10 mouse cellular contexts compared by ENCODE assay signal in the genomic region with DNA sequence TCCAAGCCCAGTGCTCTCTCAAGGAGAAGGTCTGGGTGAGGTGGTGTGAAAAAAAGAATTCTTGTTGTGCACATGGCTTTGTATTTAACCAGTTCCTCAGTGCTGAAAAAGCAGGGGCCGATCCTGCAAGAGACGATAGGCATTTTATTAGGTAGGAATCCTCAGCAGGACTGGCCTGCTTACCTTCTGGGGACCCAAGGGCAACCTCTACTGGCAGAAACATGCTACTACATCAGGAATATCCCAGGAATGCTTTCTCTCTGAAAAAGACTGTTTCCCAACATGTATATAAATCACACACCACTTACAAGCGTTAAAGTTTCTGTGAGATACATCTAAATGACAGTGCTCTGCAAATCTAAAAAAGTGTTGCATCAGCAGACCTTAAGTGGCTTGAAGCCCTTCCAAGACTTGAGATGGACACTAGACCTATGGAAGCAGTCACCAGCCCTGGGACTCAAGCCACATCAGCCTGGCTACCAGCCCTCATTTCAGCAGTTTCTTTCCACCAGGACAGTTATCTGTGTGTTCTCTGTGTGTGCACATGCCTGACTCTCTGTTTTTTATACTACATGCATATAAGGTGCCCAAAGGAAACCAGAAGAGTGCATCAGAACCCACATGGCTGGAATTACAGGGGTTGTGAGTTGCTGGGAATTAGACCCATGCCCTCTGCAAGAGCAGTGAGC. TPM values are rescaled to one million over a fixed set of nuclear protein-coding genes. Genes with fewer than 3 reads are reported as not detected.
DNase-seq lines count a peak whose midpoint lies in the region; ATAC-seq lines count a peak whose summit lies in the region.
"Had no signal": no experiment of that assay in that cellular context is flagged by ENCODE, and none has a peak within 500 bp of the region (broad histone marks: within the 10 kb centered on the region; RNA-seq: fewer than 3 reads in every experiment).

No protein-coding gene starts in this region.

- H3K27ac ChIP-seq in liver, embryonic 11.5 days (ENCODE audit: low read depth, low read length) = no peak overlapping the region
- H3K27ac ChIP-seq: embryonic facial prominence, embryonic 15.5 days; macrophage had no signal

- H3K36me3 ChIP-seq in liver, embryonic 11.5 days (ENCODE audit: control insufficient read depth, insufficient read depth, low read length) = no peaks in the 10 kb centered on the region
- H3K36me3 ChIP-seq: embryonic facial prominence, embryonic 15.5 days had no signal

- no peaks in the 10 kb centered on the region for H3K9me3 ChIP-seq in liver, embryonic 11.5 days (ENCODE audit: control insufficient read depth, low read length)
- H3K9me3 ChIP-seq: embryonic facial prominence, embryonic 15.5 days had no signal

- ATAC-seq in liver, embryonic 11.5 days (replicated peaks; ENCODE audit: low FRiP score) = no peak

- H3K4me2 ChIP-seq in liver, embryonic 11.5 days = no peak overlapping the region
- H3K4me2 ChIP-seq: embryonic facial prominence, embryonic 15.5 days had no signal

- H3K4me1 ChIP-seq in liver, embryonic 11.5 days (replicated peaks; ENCODE audit: control insufficient read depth, insufficient read depth, low read length) = no peaks in the 10 kb centered on the region

- H3K9ac ChIP-seq in liver, embryonic 11.5 days (ENCODE audit: low read depth, low read length) = no peak overlapping the region
- H3K9ac ChIP-seq: embryonic facial prominence, embryonic 15.5 days had no signal

- DNase-seq in liver (peak; percentile 23), R1 (ENCODE audit: low read depth, low spot score) (peak; percentile 63)
- no peak for DNase-seq in liver, embryonic 11.5 days (ENCODE audit: low spot score)
- DNase-seq in cerebellum, postnatal 25 days = peak; percentile 62 to 79
- DNase-seq in heart, postnatal 14 days = peak; percentile 55 to 74
- peak; percentile 38 to 39 for DNase-seq in left cerebral cortex, adult 8-10 months (ENCODE audit: low spot score in 2 of 2)
- DNase-seq in retina, postnatal 7 days (ENCODE audit: low read depth, low spot score) = peak; percentile 36
- no peak for DNase-seq in spleen, postnatal 14 days (ENCODE audit: low spot score in 2 of 2)

- H3K4me3 ChIP-seq in liver, embryonic 11.5 days (ENCODE audit: low read depth, low read length) = no peak overlapping the region
- H3K4me3 ChIP-seq: embryonic facial prominence, embryonic 15.5 days had no signal

- no peaks in the 10 kb centered on the region for H3K27me3 ChIP-seq in liver, embryonic 11.5 days (replicated peaks; ENCODE audit: control insufficient read depth, insufficient read depth, low read length)
- H3K27me3 ChIP-seq: embryonic facial prominence, embryonic 15.5 days had no signal

- intact Hi-C loops in heart, postnatal 14 days (cut with DNase I) = loop anchor here (5.0 kb wide), 2 partner anchors 45 to 50 kb away; no protein-coding TSS in a partner anchor

- WGBS in liver, embryonic 11.5 days = 21% methylated on average over 3 of the region's 3 CpGs

RNA-seq across cellular contexts. Expression of a gene that starts 19.0 kb away (rescaled TPM):
- polyA plus RNA-seq in liver, embryonic 11.5 days (2014; fragmentation: Nextera tagmentation; extraction: Ambion mirVana) = 205 and 214 TPM in 2 replicates
- total RNA-seq in heart, postnatal 14 days (2021) = 100 to 1,000 TPM; 203 to 224 TPM
- total RNA-seq in left cerebral cortex, adult 8-10 months (2022) = 100 to 1,000 TPM in 1 of 4 experiments, 10 to 100 TPM in 3; 86.5 to 102 (median 89.7) TPM

RNA-seq across cellular contexts. Expression of a gene that starts 21.0 kb away (rescaled TPM):
- polyA plus RNA-seq in liver, embryonic 11.5 days (2014; fragmentation: Nextera tagmentation; extraction: Ambion mirVana) = 0.19 and 0.21 TPM in 2 replicates
- 1 to 10 TPM; 2.0 to 3.4 TPM for total RNA-seq in heart, postnatal 14 days (2021)
- 10 to 100 TPM in 1 of 4 experiments, 1 to 10 TPM in 3; 4.5 to 11.2 (median 5.5) TPM for total RNA-seq in left cerebral cortex, adult 8-10 months (2022)
- polyA plus RNA-seq: macrophage had no signal

RNA-seq across cellular contexts. Expression of a gene that starts 37.9 kb away (rescaled TPM):
- polyA plus RNA-seq in liver, embryonic 11.5 days (2014; fragmentation: Nextera tagmentation; extraction: Ambion mirVana) = 0.49 TPM in 1 of 2 replicates, not detected in the other
- under 1 TPM in 1 of 2 experiments, not detected in 1; 0.38 TPM for total RNA-seq in heart, postnatal 14 days (2021)
- 1 to 10 TPM; 6.1 to 7.6 (median 6.5) TPM for total RNA-seq in left cerebral cortex, adult 8-10 months (2022)
- polyA plus RNA-seq: macrophage had no signal

RNA-seq across cellular contexts. Expression of a gene that starts 38.9 kb away (rescaled TPM):
- not detected in 2 replicates for polyA plus RNA-seq in liver, embryonic 11.5 days (2014; fragmentation: Nextera tagmentation; extraction: Ambion mirVana)
- under 1 TPM in 1 of 2 experiments, not detected in 1; 0.10 TPM for total RNA-seq in heart, postnatal 14 days (2021)
- total RNA-seq in left cerebral cortex, adult 8-10 months (2022) = not detected
- polyA plus RNA-seq: embryonic facial prominence, embryonic 15.5 days; macrophage had no signal

Comparison
In these comparisons a context has a peak if more than half of its experiments do, and no peak if none do; other contexts are left out.
1. DNase-seq: peak in liver (single experiment), R1 (single experiment), cerebellum, postnatal 25 days (2 of 2), heart, postnatal 14 days (2 of 2), left cerebral cortex, adult 8-10 months (2 of 2) and retina, postnatal 7 days (single experiment); none in liver, embryonic 11.5 days (single experiment) and spleen, postnatal 14 days (0 of 2).
2. RNA of a gene that starts 37.9 kb away (total RNA-seq): 6.1 to 7.6 TPM in left cerebral cortex, adult 8-10 months; 0.38 TPM in heart, postnatal 14 days; every median in the first group is over 4 times any median in the second.